ENCODE assay signal across 12 mouse cellular contexts in genomic region chr5:135357556-135357955, GRCm38 (mm10). TPM values are rescaled to one million over a fixed set of nuclear protein-coding genes. Genes with fewer than 3 reads are reported as not detected.
DNase-seq lines count a peak whose midpoint lies in the region; ATAC-seq and TF ChIP-seq lines count a peak whose summit lies in the region.
"Had no signal": no experiment of that assay in that cellular context is flagged by ENCODE, and none has a peak within 500 bp of the region (broad histone marks: within the 10 kb centered on the region; RNA-seq: fewer than 3 reads in every experiment).

No protein-coding gene starts in this region.

- H3K4me3 ChIP-seq in heart, embryonic 10.5 days = no peak overlapping the region
- no peak overlapping the region for H3K4me3 ChIP-seq in limb, embryonic 15.5 days
- no peak overlapping the region for H3K4me3 ChIP-seq in hindbrain, postnatal 0 days (ENCODE audit: low read length)
- H3K4me3 ChIP-seq: heart, embryonic 13.5 days; neural tube, embryonic 12.5 days had no signal

- no peak for TF ChIP-seq CTCF in hindbrain, postnatal 0 days (IDR thresholded peaks at IDR 0.05; ENCODE audit: low read depth)

- peaks cover 24% of the 10 kb centered on the region for H3K27me3 ChIP-seq in heart, embryonic 10.5 days (ENCODE audit: insufficient read depth, poor library complexity, severe bottlenecking)
- H3K27me3 ChIP-seq in limb, embryonic 15.5 days = peaks cover 17% of the 10 kb centered on the region; the same call in 1 of the 2 replicates
- no peaks in the 10 kb centered on the region for H3K27me3 ChIP-seq in hindbrain, postnatal 0 days (ENCODE audit: insufficient read depth, low read length)

- 81% methylated on average over 2 of the region's 2 CpGs for WGBS in heart, embryonic 10.5 days
- 78% methylated on average over 2 of the region's 2 CpGs for WGBS in limb, embryonic 15.5 days
- 81% methylated on average over 2 of the region's 2 CpGs for WGBS in hindbrain, postnatal 0 days

- H3K9ac ChIP-seq in limb, embryonic 15.5 days = no peak overlapping the region
- no peak overlapping the region for H3K9ac ChIP-seq in hindbrain, postnatal 0 days (replicated peaks; ENCODE audit: low read length)
- H3K9ac ChIP-seq: heart, embryonic 13.5 days; liver, postnatal 0 days; neural tube, embryonic 12.5 days had no signal

- peaks cover 3% of the 10 kb centered on the region; the same call in 1 of the 2 replicates for H3K9me3 ChIP-seq in heart, embryonic 10.5 days
- H3K9me3 ChIP-seq in limb, embryonic 15.5 days = peaks cover 3% of the 10 kb centered on the region; the same call in 1 of the 2 replicates
- no peaks in the 10 kb centered on the region for H3K9me3 ChIP-seq in hindbrain, postnatal 0 days (ENCODE audit: low read length)

- H3K36me3 ChIP-seq in heart, embryonic 10.5 days = no peaks in the 10 kb centered on the region
- H3K36me3 ChIP-seq in limb, embryonic 15.5 days = no peaks in the 10 kb centered on the region
- no peaks in the 10 kb centered on the region for H3K36me3 ChIP-seq in hindbrain, postnatal 0 days (ENCODE audit: insufficient read depth, low read length)
- H3K36me3 ChIP-seq: heart, embryonic 13.5 days; neural tube, embryonic 12.5 days had no signal

- H3K4me1 ChIP-seq in heart, embryonic 10.5 days = 0 out of 2 replicates have a peak, but pooled peaks cover 3% of the 10 kb centered on the region
- H3K4me1 ChIP-seq in limb, embryonic 15.5 days = no peaks in the 10 kb centered on the region
- H3K4me1 ChIP-seq in hindbrain, postnatal 0 days (ENCODE audit: insufficient read depth, low read length) = no peaks in the 10 kb centered on the region
- H3K4me1 ChIP-seq: heart, embryonic 13.5 days; neural tube, embryonic 12.5 days had no signal

- no peak overlapping the region for H3K4me2 ChIP-seq in limb, embryonic 15.5 days
- H3K4me2 ChIP-seq in hindbrain, postnatal 0 days (ENCODE audit: low read depth, low read length) = no peak overlapping the region
- H3K4me2 ChIP-seq: heart, embryonic 13.5 days; neural tube, embryonic 12.5 days had no signal

- no peak overlapping the region for H3K27ac ChIP-seq in heart, embryonic 10.5 days
- no peak overlapping the region for H3K27ac ChIP-seq in limb, embryonic 15.5 days
- no peak overlapping the region for H3K27ac ChIP-seq in hindbrain, postnatal 0 days
- H3K27ac ChIP-seq: heart, embryonic 13.5 days; neural tube, embryonic 12.5 days had no signal

- DNase-seq in heart, adult 11 months = peak; percentile 95
- DNase-seq in heart, embryonic 10.5 days (ENCODE audit: low spot score) = no peak
- DNase-seq in thymus, postnatal 10 days (ENCODE audit: low spot score in 2 of 2) = peak; percentile 53 to 63
- DNase-seq in thymus, postnatal 36 days = no peak
- peak; percentile 58 for DNase-seq in urinary bladder, postnatal 14 days (ENCODE audit: low spot score)
- no peak for DNase-seq in hindbrain, postnatal 0 days (ENCODE audit: low spot score)
- no peak for DNase-seq in layer of hippocampus, postnatal 10 days (ENCODE audit: low spot score in 2 of 2)
- DNase-seq: liver, postnatal 0 days had no signal

- ATAC-seq in limb, embryonic 15.5 days (ENCODE audit: insufficient number of reproducible peaks, low FRiP score, low TSS enrichment, low read depth) = 0 out of 2 replicates have a peak, but pooled peaks have one; percentile 76
- ATAC-seq in hindbrain, postnatal 0 days = no peak
- ATAC-seq: liver, postnatal 0 days had no signal

RNA-seq across cellular contexts. Expression of gene Trim50, which starts 4.5 kb away (rescaled TPM):
- polyA plus RNA-seq in heart, embryonic 10.5 days (2016; fragmentation: Nextera tagmentation; extraction: Ambion mirVana) = not detected in 2 replicates
- polyA plus RNA-seq in limb, embryonic 15.5 days (2015; fragmentation: Nextera tagmentation; extraction: Ambion mirVana) = 0.24 TPM in 1 of 2 replicates, not detected in the other
- not detected in 2 replicates for total RNA-seq in hindbrain, postnatal 0 days (2014; rRNA removed)
- polyA plus RNA-seq in hindbrain, postnatal 0 days (2015; fragmentation: Nextera tagmentation; extraction: Ambion mirVana) = 0.08 TPM in 1 of 2 replicates, not detected in the other
- under 1 TPM in 1 of 2 experiments, not detected in 1; 0.22 TPM for total RNA-seq in layer of hippocampus, postnatal 10 days (2021)
- total RNA-seq: layer of hippocampus, postnatal 14 days had no signal
- polyA plus RNA-seq: heart, embryonic 13.5 days; liver, postnatal 0 days; neural tube, embryonic 12.5 days had no signal

RNA-seq across cellular contexts. Expression of gene Fkbp6, which starts 7.7 kb away (rescaled TPM):
- 0.15 and 0.21 TPM in 2 replicates for polyA plus RNA-seq in heart, embryonic 10.5 days (2016; fragmentation: Nextera tagmentation; extraction: Ambion mirVana)
- polyA plus RNA-seq in limb, embryonic 15.5 days (2015; fragmentation: Nextera tagmentation; extraction: Ambion mirVana) = not detected in 2 replicates
- not detected in 2 replicates for total RNA-seq in hindbrain, postnatal 0 days (2014; rRNA removed)
- 0.14 and 0.29 TPM in 2 replicates for polyA plus RNA-seq in hindbrain, postnatal 0 days (2015; fragmentation: Nextera tagmentation; extraction: Ambion mirVana)
- total RNA-seq in layer of hippocampus, postnatal 10 days (2021) = not detected
- total RNA-seq: layer of hippocampus, postnatal 14 days had no signal
- polyA plus RNA-seq: liver, postnatal 0 days; neural tube, embryonic 12.5 days had no signal

RNA-seq across cellular contexts. Expression of gene Nsun5, which starts 12.2 kb away (rescaled TPM):
- 27.2 and 33.5 TPM in 2 replicates for polyA plus RNA-seq in heart, embryonic 10.5 days (2016; fragmentation: Nextera tagmentation; extraction: Ambion mirVana)
- 35.7 and 37.3 TPM in 2 replicates for polyA plus RNA-seq in limb, embryonic 15.5 days (2015; fragmentation: Nextera tagmentation; extraction: Ambion mirVana)
- 17.8 and 22.7 TPM in 2 replicates for total RNA-seq in hindbrain, postnatal 0 days (2014; rRNA removed)
- 18.1 and 19.1 TPM in 2 replicates for polyA plus RNA-seq in hindbrain, postnatal 0 days (2015; fragmentation: Nextera tagmentation; extraction: Ambion mirVana)
- total RNA-seq in layer of hippocampus, postnatal 10 days (2021) = 10 to 100 TPM; 21.0 to 23.5 TPM

RNA-seq across cellular contexts. Expression of gene Pom121, which starts 36.8 kb away (rescaled TPM):
- polyA plus RNA-seq in heart, embryonic 10.5 days (2016; fragmentation: Nextera tagmentation; extraction: Ambion mirVana) = 11.1 and 17.2 TPM in 2 replicates
- polyA plus RNA-seq in limb, embryonic 15.5 days (2015; fragmentation: Nextera tagmentation; extraction: Ambion mirVana) = 9.5 and 10.9 TPM in 2 replicates
- 11.2 and 14.3 TPM in 2 replicates for total RNA-seq in hindbrain, postnatal 0 days (2014; rRNA removed)
- polyA plus RNA-seq in hindbrain, postnatal 0 days (2015; fragmentation: Nextera tagmentation; extraction: Ambion mirVana) = 7.5 TPM in 2 replicates
- total RNA-seq in layer of hippocampus, postnatal 10 days (2021) = 10 to 100 TPM; 39.9 to 43.9 TPM

Comparison
In these comparisons a context has a peak if more than half of its experiments do, and no peak if none do; other contexts are left out.
1. DNase-seq: peak in heart, adult 11 months (single experiment), thymus, postnatal 10 days (2 of 2) and urinary bladder, postnatal 14 days (single experiment); none in heart, embryonic 10.5 days (single experiment), thymus, postnatal 36 days (0 of 2), hindbrain, postnatal 0 days (single experiment) and layer of hippocampus, postnatal 10 days (0 of 2).